Mouse (Mus musculus) neural tube, embryonic 12.5 days (tissue): Measurements from ENCODE around the gene Pcolce2. TPM values are rescaled to one million over a fixed set of nuclear protein-coding genes. Genes with fewer than 3 reads are reported as not detected.

Source experiments
- ATAC-seq: fragments of 200-750 bp; cut with Nextera tagmentation; 2 replicates; pipeline ENCODE4 v1.8.0; 2017; ENCODE audit warnings: low read depth, mild to moderate bottlenecking, moderate TSS enrichment, moderate library complexity; ENCODE audit not compliant: low FRiP score
- H3K27ac ChIP-seq: fragments of 300-500 bp; sonication (generic); 2 replicates; pipeline ENCODE4 v1.5.1; 2016
- H3K27me3 ChIP-seq: fragments of 300-500 bp; sonication (generic); replicated peaks from 2 replicates; pipeline ENCODE4 v1.6.1; 2016; ENCODE audit warnings: mild to moderate bottlenecking
- H3K36me3 ChIP-seq: fragments of 300-500 bp; sonication (generic); 2 replicates; pipeline ENCODE4 v1.6.1; 2016; ENCODE audit warnings: mild to moderate bottlenecking
- H3K4me1 ChIP-seq: fragments of 300-500 bp; sonication (generic); 2 replicates; pipeline ENCODE4 v1.6.1; 2016
- H3K4me2 ChIP-seq: fragments of 300-500 bp; sonication (generic); replicated peaks from 2 replicates; pipeline ENCODE4 v1.6.1; 2016; ENCODE audit warnings: mild to moderate bottlenecking
- H3K4me3 ChIP-seq: fragments of 300-500 bp; sonication (generic); 2 replicates; pipeline ENCODE4 v1.5.1; 2016
- H3K9ac ChIP-seq: fragments of 300-500 bp; sonication (generic); 2 replicates; pipeline ENCODE4 v1.6.1; 2016; ENCODE audit warnings: mild to moderate bottlenecking
- H3K9me3 ChIP-seq: fragments of 300-500 bp; sonication (generic); 2 replicates; pipeline ENCODE4 v1.6.1; 2016; ENCODE audit warnings: mild to moderate bottlenecking
- WGBS: fragments of 180-500 bp; shearing (Covaris S2); methylation state at CpG from one replicate; pipeline ENCODE4 v1.1.7; 2016; 5-methylcytosine and 5-hydroxymethylcytosine counted together
- polyA plus RNA-seq: library from polyadenylated mRNA; unstranded; fragments of >200 nt; fragmentation: Nextera tagmentation; extraction: Ambion mirVana; gene quantifications from 2 replicates; pipeline ENCODE4 v1.2.1, GENCODE M21; 2016

Gene Pcolce2
- polyA plus RNA-seq, 1 experiment from 2014 or later, result 2.8 TPM

DNA sequence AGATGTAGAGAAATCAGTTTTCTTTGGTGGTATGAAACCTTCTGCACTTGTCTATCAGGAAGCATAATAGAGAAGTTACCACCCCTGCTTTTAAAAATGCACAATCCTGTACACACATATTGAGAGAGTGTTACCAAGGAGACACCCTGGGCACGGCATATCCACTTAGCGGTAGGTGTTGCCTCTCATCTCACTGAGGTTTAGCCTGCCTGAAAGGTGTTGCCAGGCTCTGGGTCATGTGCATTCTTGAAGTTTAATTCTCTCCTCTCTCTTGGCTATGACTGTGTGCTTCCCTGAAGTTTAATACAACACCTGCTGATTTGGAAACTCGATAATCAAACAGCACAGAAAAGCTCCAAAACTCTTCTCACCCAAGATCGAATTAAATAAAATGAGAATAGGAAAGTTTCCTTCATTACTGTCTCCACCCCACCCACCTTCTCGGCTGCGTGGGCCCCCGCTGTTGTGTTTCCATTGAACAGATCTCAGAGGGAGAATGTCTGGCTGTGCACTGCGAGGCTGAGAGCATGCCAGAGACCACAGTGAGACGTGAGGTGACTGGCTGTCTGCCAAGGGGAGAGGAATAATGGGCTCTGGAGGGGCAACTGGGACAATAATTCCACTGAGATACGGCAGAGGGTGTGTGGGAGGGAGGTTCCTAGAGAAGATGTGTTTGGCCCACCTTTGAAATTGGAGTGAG lies 27.0 kb downstream of the Pcolce2 start:
- no peaks in the 10 kb centered on the region for H3K4me1 ChIP-seq
- 65% methylated on average over 10 of the region's 10 CpGs for WGBS
- no peak overlapping the region for H3K4me2 ChIP-seq
- ATAC-seq, result no peak
- no peaks in the 10 kb centered on the region for H3K27me3 ChIP-seq
- no peak overlapping the region for H3K9ac ChIP-seq
- no peaks in the 10 kb centered on the region for H3K9me3 ChIP-seq
- no peak overlapping the region for H3K27ac ChIP-seq
- no peak overlapping the region for H3K4me3 ChIP-seq
- no peaks in the 10 kb centered on the region for H3K36me3 ChIP-seq

- Histone ChIP-seq H3K27me3 (no peaks in the 10 kb centered on the region), H3K4me3 (no peak overlapping the region), H3K4me2 (no peak overlapping the region), H3K27ac (no peak overlapping the region), H3K9ac (no peak overlapping the region), H3K4me1 (no peaks in the 10 kb centered on the region), H3K9me3 (no peaks in the 10 kb centered on the region), H3K36me3 (no peaks in the 10 kb centered on the region)
- no peak for ATAC-seq
- 88% methylated on average over 6 of the region's 6 CpGs for WGBS
These were observed 28.4 kb downstream of the Pcolce2 start for GRCm38 (mm10) chr9:95665835-95666234.

DNA sequence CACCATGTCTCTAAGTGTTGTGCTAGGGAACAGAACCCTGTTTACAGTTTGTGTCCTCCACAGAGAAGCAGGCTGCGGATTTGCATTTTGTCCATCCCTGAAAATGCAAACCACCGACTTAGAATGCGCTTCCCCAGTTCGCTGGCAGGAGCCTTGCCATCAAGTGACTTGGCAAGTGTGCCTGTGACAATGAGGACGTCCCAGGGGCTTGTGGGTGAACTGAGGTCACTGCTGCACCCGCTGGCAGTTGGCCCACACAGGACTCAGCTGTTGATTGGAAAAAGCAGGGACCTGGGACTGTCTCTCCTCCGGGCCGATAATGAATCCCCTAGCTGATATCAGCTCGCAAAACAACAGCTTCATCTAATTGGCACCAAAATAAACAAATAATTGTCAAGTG lies 30.4 kb downstream of the Pcolce2 start:
- H3K4me3 ChIP-seq, result no peak overlapping the region
- H3K9me3 ChIP-seq, result no peaks in the 10 kb centered on the region
- no peaks in the 10 kb centered on the region for H3K36me3 ChIP-seq
- WGBS, result 47% methylated on average over 9 of the region's 9 CpGs
- H3K27ac ChIP-seq, result no peak overlapping the region
- H3K27me3 ChIP-seq, result no peaks in the 10 kb centered on the region
- 0 out of 2 replicates have a peak overlapping the region, but pooled peaks have one; percentile 21 for H3K9ac ChIP-seq
- ATAC-seq, result no peak
- no peak overlapping the region for H3K4me2 ChIP-seq
- no peaks in the 10 kb centered on the region for H3K4me1 ChIP-seq

GRCm38 (mm10) chr9:95668306-95668705 lies 30.9 kb downstream of the Pcolce2 start:
- Histone ChIP-seq H3K4me1 (no peaks in the 10 kb centered on the region), H3K4me3 (no peak overlapping the region), H3K27ac (no peak overlapping the region), H3K4me2 (no peak overlapping the region), H3K9me3 (no peaks in the 10 kb centered on the region), H3K36me3 (no peaks in the 10 kb centered on the region), H3K9ac (no peak overlapping the region), H3K27me3 (no peaks in the 10 kb centered on the region)
- no peak for ATAC-seq
- WGBS, result 67% methylated on average over 5 of the region's 5 CpGs

DNA sequence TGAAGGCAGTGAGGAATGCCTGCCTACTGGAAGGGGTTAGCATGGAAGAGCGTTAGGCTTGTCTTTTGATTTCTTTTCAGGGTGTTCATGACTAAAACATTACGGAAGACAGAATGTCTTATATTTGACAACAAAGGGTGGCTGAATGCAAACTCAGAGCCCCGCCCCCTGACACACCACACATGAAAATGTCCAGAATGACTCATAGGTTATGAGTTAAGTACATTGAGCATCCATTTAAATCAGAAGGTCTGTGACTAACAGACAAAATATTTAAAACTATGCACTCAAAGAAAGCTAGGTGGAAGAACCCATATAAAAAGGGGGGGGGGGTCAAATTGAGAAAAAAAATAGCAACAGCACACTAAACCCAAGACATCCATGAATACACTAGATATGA lies 34.9 kb downstream of the Pcolce2 start:
- ATAC-seq, result no peak
- Histone ChIP-seq H3K9me3 (no peaks in the 10 kb centered on the region), H3K4me1 (no peaks in the 10 kb centered on the region), H3K27ac (no peak overlapping the region), H3K36me3 (no peaks in the 10 kb centered on the region), H3K9ac (no peak overlapping the region), H3K4me3 (no peak overlapping the region), H3K4me2 (no peak overlapping the region), H3K27me3 (no peaks in the 10 kb centered on the region)
- 91% methylated on average over 3 of the region's 3 CpGs for WGBS

- no peak for ATAC-seq
- no peak overlapping the region for H3K27ac ChIP-seq
- no peaks in the 10 kb centered on the region for H3K27me3 ChIP-seq
- H3K36me3 ChIP-seq, result no peaks in the 10 kb centered on the region
- no peak overlapping the region for H3K9ac ChIP-seq
- no peak overlapping the region for H3K4me3 ChIP-seq
- no peaks in the 10 kb centered on the region for H3K4me1 ChIP-seq
- 83% methylated on average over 6 of the region's 6 CpGs for WGBS
- no peaks in the 10 kb centered on the region for H3K9me3 ChIP-seq
- no peak overlapping the region for H3K4me2 ChIP-seq
These were observed 35.4 kb downstream of the Pcolce2 start for GRCm38 (mm10) chr9:95672760-95673159.

DNA sequence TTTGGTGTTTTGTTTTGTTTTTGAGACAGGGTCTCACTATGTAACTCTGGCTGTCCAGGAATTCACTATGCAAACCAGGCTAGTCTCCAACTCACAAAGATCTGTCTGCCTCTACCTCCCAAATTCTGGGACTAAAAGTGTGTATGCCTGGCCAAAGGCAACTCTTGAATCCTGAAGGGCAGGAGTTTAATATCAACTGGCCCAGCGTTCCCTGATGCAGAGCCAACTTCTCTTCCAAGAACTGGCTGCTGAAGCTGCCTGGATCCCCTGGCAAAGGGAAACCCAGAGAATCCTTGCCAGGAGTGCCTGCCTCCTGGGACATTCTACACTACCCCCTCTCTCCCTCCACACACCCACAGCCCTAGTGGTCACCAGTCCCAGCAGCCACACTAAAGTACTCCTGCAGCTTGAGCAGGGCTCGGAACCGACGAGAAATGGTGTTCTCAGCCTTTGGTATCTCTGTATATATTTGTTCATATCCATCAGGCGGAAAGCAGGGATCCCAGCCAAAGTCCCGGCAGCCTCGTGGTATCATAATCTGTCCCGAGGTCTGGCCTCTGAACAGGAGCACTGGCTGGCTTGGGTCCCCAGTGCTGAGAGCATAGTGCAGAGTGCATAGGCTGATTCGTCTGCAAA lies 37.8 kb downstream of the Pcolce2 start:
- no peak overlapping the region for H3K4me3 ChIP-seq
- no peak overlapping the region for H3K27ac ChIP-seq
- ATAC-seq, result no peak
- WGBS, result 89% methylated on average over 9 of the region's 9 CpGs
- no peak overlapping the region for H3K9ac ChIP-seq
- H3K36me3 ChIP-seq, result no peaks in the 10 kb centered on the region
- H3K4me1 ChIP-seq, result no peaks in the 10 kb centered on the region
- no peaks in the 10 kb centered on the region for H3K9me3 ChIP-seq
- H3K4me2 ChIP-seq, result no peak overlapping the region
- no peaks in the 10 kb centered on the region for H3K27me3 ChIP-seq

GRCm38 (mm10) chr9:95676021-95676420 lies 38.6 kb downstream of the Pcolce2 start:
- no peak overlapping the region for H3K9ac ChIP-seq

GRCm38 (mm10) chr9:95679966-95680365 lies 42.6 kb downstream of the Pcolce2 start:
- no peak overlapping the region for H3K27ac ChIP-seq
- H3K4me3 ChIP-seq, result no peak overlapping the region
- no peaks in the 10 kb centered on the region for H3K36me3 ChIP-seq
- 80% methylated on average over 7 of the region's 7 CpGs for WGBS
- no peaks in the 10 kb centered on the region for H3K4me1 ChIP-seq
- ATAC-seq, result no peak
- no peak overlapping the region for H3K9ac ChIP-seq
- H3K4me2 ChIP-seq, result no peak overlapping the region
- H3K27me3 ChIP-seq, result no peaks in the 10 kb centered on the region
- H3K9me3 ChIP-seq, result no peaks in the 10 kb centered on the region

More at GRCm38 (mm10) chr9:95676021-95676420, 38.6 kb downstream of the Pcolce2 start:
- no peak for ATAC-seq
- Histone ChIP-seq H3K4me3 (no peak overlapping the region), H3K27ac (no peak overlapping the region), H3K9me3 (no peaks in the 10 kb centered on the region), H3K4me1 (no peaks in the 10 kb centered on the region), H3K4me2 (no peak overlapping the region), H3K27me3 (no peaks in the 10 kb centered on the region), H3K36me3 (no peaks in the 10 kb centered on the region)
- 95% methylated on average over 4 of the region's 4 CpGs for WGBS

- Histone ChIP-seq H3K9me3 (no peaks in the 10 kb centered on the region), H3K9ac (no peak overlapping the region), H3K27me3 (no peaks in the 10 kb centered on the region), H3K27ac (no peak overlapping the region), H3K4me2 (no peak overlapping the region), H3K4me1 (no peaks in the 10 kb centered on the region), H3K36me3 (no peaks in the 10 kb centered on the region), H3K4me3 (no peak overlapping the region)
- WGBS, result 94% methylated on average over 11 of the region's 11 CpGs
- no peak for ATAC-seq
These were observed 43.3 kb downstream of the Pcolce2 start for GRCm38 (mm10) chr9:95680691-95681090.

- Histone ChIP-seq H3K9me3 (no peaks in the 10 kb centered on the region), H3K4me2 (no peak overlapping the region), H3K27ac (no peak overlapping the region), H3K36me3 (no peaks in the 10 kb centered on the region), H3K9ac (no peak overlapping the region), H3K27me3 (no peaks in the 10 kb centered on the region), H3K4me1 (no peaks in the 10 kb centered on the region), H3K4me3 (no peak overlapping the region)
- no peak for ATAC-seq
- WGBS, result 60% methylated on average over 11 of the region's 11 CpGs
These were observed 48.4 kb downstream of the Pcolce2 start for GRCm38 (mm10) chr9:95685660-95686440.

GRCm38 (mm10) chr9:95688064-95688463 lies 50.7 kb downstream of the Pcolce2 start:
- H3K4me3 ChIP-seq, result no peak overlapping the region
- H3K36me3 ChIP-seq, result no peaks in the 10 kb centered on the region
- no peaks in the 10 kb centered on the region for H3K9me3 ChIP-seq
- no peak overlapping the region for H3K9ac ChIP-seq
- no peak overlapping the region for H3K4me2 ChIP-seq
- ATAC-seq, result no peak
- no peak overlapping the region for H3K27ac ChIP-seq
- WGBS, result 57% methylated on average over 3 of the region's 3 CpGs
- H3K4me1 ChIP-seq, result no peaks in the 10 kb centered on the region
- no peaks in the 10 kb centered on the region for H3K27me3 ChIP-seq
